Mouse (Mus musculus): ENCODE data around the gene 4933424G06Rik.
"Not testable (repeated sequence)": the region's sequence is repeated elsewhere in the genome, so short reads cannot be mapped to it uniquely, and the experiment has no call there.

The 4933424G06Rik gene

GRCm38 (mm10) chr1:36709854-36710280 lies at the start of gene 4933424G06Rik:
4933424G06Rik (plus strand) TSS chr1:36710149.
- peak; percentile 99 for DNase-seq (ENCODE audit: inconsistent ontology term)

DNA sequence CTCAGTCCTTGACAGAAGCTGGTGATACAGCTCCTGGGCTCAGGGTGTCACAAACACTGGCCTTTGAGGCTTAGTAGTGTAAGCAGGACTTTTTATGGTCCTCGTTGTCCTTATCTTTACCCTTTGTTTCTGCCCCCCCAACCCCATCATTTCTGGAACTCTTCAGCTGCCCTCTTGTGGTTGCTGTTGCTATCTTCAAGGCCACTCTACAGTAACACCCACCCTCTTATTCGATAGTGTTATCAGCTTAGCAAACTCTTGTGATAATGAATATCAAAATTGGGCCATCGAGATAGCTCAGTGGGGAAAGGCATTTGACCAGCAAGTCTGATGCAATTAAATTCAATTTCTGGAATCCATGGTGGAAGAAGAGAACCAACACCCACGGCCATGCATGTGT lies 45.5 kb upstream of the 4933424G06Rik start:
- no peak for DNase-seq (ENCODE audit: inconsistent ontology term)

GRCm38 (mm10) chr1:36665165-36665723 lies 44.7 kb upstream of the 4933424G06Rik start:
- peak; percentile 14 for DNase-seq (ENCODE audit: inconsistent ontology term)

DNA sequence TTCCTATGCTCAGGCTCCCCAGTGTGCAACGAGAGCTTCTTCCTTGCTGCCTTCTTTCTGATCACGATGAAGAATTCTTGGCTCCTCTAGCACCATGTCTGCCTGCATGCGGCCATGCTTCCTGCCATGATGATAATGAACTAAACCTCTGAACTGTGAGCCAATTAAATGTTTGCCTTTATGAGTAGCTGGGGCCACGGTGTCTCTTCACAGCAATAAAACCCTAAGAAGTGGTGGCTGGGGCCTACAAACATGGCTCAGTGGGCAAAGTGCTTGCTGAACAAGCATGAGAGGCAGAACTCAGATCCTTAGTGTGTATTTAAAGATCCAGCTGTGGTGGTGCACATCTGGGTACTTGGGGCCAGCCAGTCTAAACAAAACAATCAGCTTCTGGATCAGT lies 44.0 kb upstream of the 4933424G06Rik start:
- no peak for DNase-seq (ENCODE audit: inconsistent ontology term)

DNA sequence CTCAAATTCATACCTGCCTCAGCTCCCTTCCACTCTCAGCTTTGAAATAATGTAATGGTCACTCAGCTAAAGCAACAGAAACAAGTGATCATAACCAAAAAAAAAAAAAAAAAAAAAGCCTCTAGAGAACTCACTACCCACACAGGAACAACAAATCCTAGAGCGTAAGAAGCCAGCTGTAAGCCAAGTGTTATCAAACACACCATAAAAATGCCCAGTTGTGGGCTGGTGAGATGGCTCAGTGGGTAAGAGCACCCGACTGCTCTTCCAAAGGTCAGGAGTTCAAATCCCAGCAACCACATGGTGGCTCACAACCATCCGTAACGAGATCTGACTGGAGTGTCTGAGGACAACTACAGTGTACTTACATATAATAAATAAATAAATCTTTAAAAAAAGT lies 41.9 kb upstream of the 4933424G06Rik start:
- DNase-seq (ENCODE audit: inconsistent ontology term): not testable (repeated sequence)

DNA sequence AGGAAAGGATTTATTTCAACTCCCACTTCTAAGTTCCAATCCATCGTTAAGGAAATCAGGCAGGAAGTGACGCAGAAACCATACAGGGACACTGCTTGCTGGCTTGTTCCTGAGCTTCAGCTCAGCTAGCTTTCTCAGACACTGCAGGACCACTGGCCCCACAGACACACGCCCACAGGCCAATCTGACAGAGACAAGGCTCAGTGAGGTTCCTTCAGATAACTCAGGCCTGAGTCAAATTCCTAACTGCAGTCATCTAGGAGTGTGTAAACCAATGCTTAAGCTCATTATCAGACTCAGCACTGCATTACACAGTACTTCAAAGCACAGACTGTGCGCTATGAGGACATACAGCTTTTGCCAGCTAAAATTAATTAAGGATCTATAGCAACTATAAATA lies 39.7 kb upstream of the 4933424G06Rik start:
- DNase-seq (ENCODE audit: inconsistent ontology term): no peak

- no peak for DNase-seq (ENCODE audit: inconsistent ontology term)
These were observed 38.7 kb upstream of the 4933424G06Rik start for GRCm38 (mm10) chr1:36671260-36671659.

GRCm38 (mm10) chr1:36672648-36673350 lies 37.1 kb upstream of the 4933424G06Rik start:
- DNase-seq (ENCODE audit: inconsistent ontology term): peak; percentile 76

GRCm38 (mm10) chr1:36674936-36675335 lies 35.0 kb upstream of the 4933424G06Rik start:
- DNase-seq (ENCODE audit: inconsistent ontology term): no peak

- no peak for DNase-seq (ENCODE audit: inconsistent ontology term)
These were observed 29.1 kb upstream of the 4933424G06Rik start for GRCm38 (mm10) chr1:36680893-36681292.

- no peak for DNase-seq (ENCODE audit: inconsistent ontology term)
These were observed 27.2 kb upstream of the 4933424G06Rik start, which contains the start of gene Fam178b for GRCm38 (mm10) chr1:36682620-36683355. Fam178b (minus strand) TSS chr1:36683183.

DNA sequence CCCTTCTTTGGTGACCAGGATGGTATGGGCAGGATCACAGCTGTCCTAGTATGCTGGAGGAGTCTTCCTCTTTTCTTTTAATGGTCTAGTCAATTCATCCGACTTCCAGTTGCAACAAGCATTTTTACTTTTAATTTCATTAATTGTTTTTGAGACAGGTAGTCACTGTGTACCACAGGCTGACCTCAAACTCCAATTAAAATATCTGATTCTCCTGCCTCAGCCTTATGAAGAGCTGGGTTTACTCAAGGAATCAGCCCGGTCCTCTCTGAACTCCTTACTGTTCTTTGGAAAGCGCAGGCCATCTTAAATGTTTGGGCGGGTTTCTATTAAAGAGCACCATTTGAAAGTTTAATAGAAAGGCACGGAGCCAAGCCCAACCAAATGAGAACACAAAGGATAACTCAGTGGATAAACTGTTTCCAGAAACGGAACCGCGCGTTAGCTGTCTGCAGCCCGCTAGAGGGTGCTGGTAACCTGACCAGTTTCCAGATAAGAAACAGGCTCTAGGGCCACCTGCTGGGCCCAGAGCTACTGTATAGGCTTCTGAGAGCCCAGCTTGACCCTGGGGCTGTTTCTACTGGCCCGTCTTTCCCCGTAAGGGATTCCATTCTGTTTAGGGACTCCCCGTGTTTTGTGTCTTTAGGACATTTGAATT lies 26.0 kb upstream of the 4933424G06Rik start:
- peak; percentile 73 for DNase-seq (ENCODE audit: inconsistent ontology term)

GRCm38 (mm10) chr1:36690671-36691235 lies 19.2 kb upstream of the 4933424G06Rik start:
- DNase-seq (ENCODE audit: inconsistent ontology term): no peak

DNA sequence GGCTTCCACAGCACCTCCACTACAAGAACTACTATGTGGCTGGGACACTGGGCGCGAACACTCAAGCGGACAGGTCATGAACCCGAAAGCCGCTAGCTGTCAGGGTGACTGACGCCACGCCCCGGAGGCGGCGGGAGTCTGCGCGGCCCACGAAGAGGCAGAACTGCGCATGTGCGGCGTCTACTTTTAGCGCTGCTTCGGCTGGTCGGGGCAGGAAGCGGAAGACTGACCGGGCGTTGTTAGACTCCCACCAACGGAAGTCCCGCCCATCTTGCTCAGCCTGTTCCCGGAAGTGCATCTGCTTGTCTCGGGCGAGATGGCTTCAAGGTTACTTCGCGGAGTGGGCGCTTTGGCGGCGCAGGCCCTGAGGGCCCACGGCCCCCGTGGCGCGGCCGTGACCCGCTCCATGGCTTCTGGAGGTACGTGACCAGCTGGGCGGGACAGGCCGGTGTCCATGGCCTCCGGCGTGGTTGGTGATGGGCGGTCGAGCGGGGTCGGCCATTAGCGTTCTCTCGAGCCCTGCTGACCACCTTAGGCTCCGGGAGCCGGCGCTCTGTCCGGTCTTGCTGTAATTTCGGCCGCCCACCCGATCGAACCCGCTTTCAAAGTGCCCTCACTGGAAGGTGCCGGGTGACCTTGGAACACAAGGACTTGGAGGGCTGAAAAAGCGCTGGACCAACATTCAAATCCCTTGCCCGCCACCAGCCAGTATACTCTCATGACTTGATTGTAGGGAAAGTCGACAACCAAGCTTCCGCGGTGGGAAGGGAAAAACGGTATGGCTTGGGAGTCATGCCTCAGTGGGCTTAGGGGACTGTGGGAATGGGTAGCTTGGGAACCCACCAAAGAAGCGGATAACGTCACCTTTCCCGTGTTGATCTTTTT lies 18.4 kb upstream of the 4933424G06Rik start, which contains the start of gene Cox5b:
Gene Cox5b (plus strand): TSS at position 179 of the 885 bp plus-strand sequence.
- peak; percentile 96 for DNase-seq (ENCODE audit: inconsistent ontology term)

- DNase-seq (ENCODE audit: inconsistent ontology term): no peak
These were observed 15.1 kb upstream of the 4933424G06Rik start for GRCm38 (mm10) chr1:36694871-36695270.

GRCm38 (mm10) chr1:36696411-36696810 lies 13.5 kb upstream of the 4933424G06Rik start:
- DNase-seq (ENCODE audit: inconsistent ontology term): no peak

GRCm38 (mm10) chr1:36697030-36697429 lies 12.9 kb upstream of the 4933424G06Rik start:
- no peak for DNase-seq (ENCODE audit: inconsistent ontology term)

DNA sequence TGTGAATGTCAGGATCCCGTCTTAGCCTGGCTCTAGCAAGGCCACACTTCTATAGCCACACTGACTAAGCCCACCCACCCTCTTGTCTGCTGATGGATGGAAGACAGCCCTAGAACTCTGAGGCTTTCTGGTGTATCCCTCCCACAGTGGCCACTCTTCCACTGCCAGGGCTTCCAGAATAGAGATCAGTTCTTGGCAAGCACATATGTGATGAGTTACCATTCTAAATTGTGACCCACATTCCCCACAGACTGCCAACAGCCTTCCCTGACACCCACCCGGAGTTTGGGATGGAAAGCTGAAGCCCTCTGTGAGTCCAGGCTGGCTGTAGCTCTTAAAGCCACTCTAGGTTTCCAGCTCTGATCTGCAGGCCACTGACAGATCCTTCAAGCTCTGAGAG lies 2.8 kb upstream of the 4933424G06Rik start:
- DNase-seq (ENCODE audit: inconsistent ontology term): peak; percentile 73

GRCm38 (mm10) chr1:36707797-36708196 lies 2.2 kb upstream of the 4933424G06Rik start:
- DNase-seq (ENCODE audit: inconsistent ontology term): no peak

- DNase-seq (ENCODE audit: inconsistent ontology term): peak; percentile 5
These were observed 1.3 kb upstream of the 4933424G06Rik start for GRCm38 (mm10) chr1:36708626-36709025.
